Mouse (Mus musculus) limb, embryonic 10.5 days (tissue): Measurements from ENCODE around the gene Rita1. TPM values are rescaled to one million over a fixed set of nuclear protein-coding genes. Genes with fewer than 3 reads are reported as not detected.
A peak's percentile ranks its signal among the peaks of the same experiment; 100 is the strongest.

Experiments used
- DNase-seq: peaks from one replicate; pipeline ENCODE4 v3.0.0-alpha.2; 2017; ENCODE audit warnings: low spot score
- H3K27ac ChIP-seq: fragments of 300-500 bp; sonication (generic); 2 replicates; pipeline ENCODE4 v1.5.1; 2016; ENCODE audit warnings: mild to moderate bottlenecking
- H3K27me3 ChIP-seq: fragments of 300-500 bp; sonication (generic); 2 replicates; pipeline ENCODE4 v1.6.1; 2016; ENCODE audit warnings: low read depth, mild to moderate bottlenecking; ENCODE audit not compliant: poor library complexity, severe bottlenecking
- H3K36me3 ChIP-seq: fragments of 300-500 bp; sonication (generic); 2 replicates; pipeline ENCODE4 v1.6.1; 2016; ENCODE audit warnings: mild to moderate bottlenecking, moderate library complexity
- H3K4me1 ChIP-seq: fragments of 300-500 bp; sonication (generic); 2 replicates; pipeline ENCODE4 v1.6.1; 2016
- H3K4me3 ChIP-seq: fragments of 300-500 bp; sonication (generic); 2 replicates; pipeline ENCODE4 v1.5.1; 2016; ENCODE audit warnings: mild to moderate bottlenecking, moderate library complexity
- H3K9me3 ChIP-seq: fragments of 300-500 bp; sonication (generic); replicated peaks from 2 replicates; pipeline ENCODE4 v1.6.1; 2016; ENCODE audit warnings: mild to moderate bottlenecking
- WGBS: fragments of 180-500 bp; shearing (Covaris S2); methylation state at CpG from one replicate; pipeline ENCODE4 v1.1.7; 2016; 5-methylcytosine and 5-hydroxymethylcytosine counted together
- polyA plus RNA-seq: library from polyadenylated mRNA; unstranded; fragments of >200 nt; fragmentation: Nextera tagmentation; extraction: Ambion mirVana; gene quantifications from 2 replicates; pipeline ENCODE4 v1.2.1, GENCODE M21; 2016

The Rita1 gene
- polyA plus RNA-seq, 1 experiment from 2014 or later, result 19.5 TPM

- Histone ChIP-seq H3K27me3 (0 out of 2 replicates have a peak, but pooled peaks cover 8% of the 10 kb centered on the region), H3K27ac (peak overlapping the region; percentile 87; the same call in 1 of the 2 replicates)
- DNase-seq, result no peak
Measured at GRCm38 (mm10) chr5:120587616-120587926, 24.8 kb downstream of the Rita1 start.

GRCm38 (mm10) chr5:120586741-120587615 lies 25.4 kb downstream of the Rita1 start:
- WGBS, result 12% methylated on average over 17 of the region's 17 CpGs
- H3K27ac ChIP-seq, result peak overlapping the region; percentile 87; the same call in 1 of the 2 replicates
- H3K4me3 ChIP-seq, result peak overlapping the region; percentile 84
- H3K36me3 ChIP-seq, result peaks cover 27% of the 10 kb centered on the region
- peaks cover 42% of the 10 kb centered on the region for H3K4me1 ChIP-seq
- 0 out of 2 replicates have a peak, but pooled peaks cover 8% of the 10 kb centered on the region for H3K27me3 ChIP-seq
- H3K9me3 ChIP-seq, result no peaks in the 10 kb centered on the region
- no peak for DNase-seq

More at GRCm38 (mm10) chr5:120587616-120587926, 24.8 kb downstream of the Rita1 start:
- Histone ChIP-seq H3K36me3 (peaks cover 23% of the 10 kb centered on the region), H3K4me3 (peak overlapping the region; percentile 84), H3K4me1 (peaks cover 39% of the 10 kb centered on the region), H3K9me3 (no peaks in the 10 kb centered on the region)
- WGBS, result 31% methylated on average over 9 of the region's 9 CpGs

GRCm38 (mm10) chr5:120584968-120585367 lies 27.4 kb downstream of the Rita1 start:
- Histone ChIP-seq H3K9me3 (no peaks in the 10 kb centered on the region), H3K27ac (no peak overlapping the region), H3K27me3 (0 out of 2 replicates have a peak, but pooled peaks cover 8% of the 10 kb centered on the region), H3K36me3 (peaks cover 43% of the 10 kb centered on the region), H3K4me3 (no peak overlapping the region), H3K4me1 (peaks cover 57% of the 10 kb centered on the region)
- no peak for DNase-seq
- WGBS, result 40% methylated on average over 15 of the region's 15 CpGs

- Histone ChIP-seq H3K27me3 (0 out of 2 replicates have a peak, but pooled peaks cover 8% of the 10 kb centered on the region), H3K4me1 (peaks cover 66% of the 10 kb centered on the region), H3K4me3 (no peak overlapping the region), H3K36me3 (peaks cover 45% of the 10 kb centered on the region), H3K9me3 (no peaks in the 10 kb centered on the region), H3K27ac (no peak overlapping the region)
- 94% methylated on average over 4 of the region's 4 CpGs for WGBS
- no peak for DNase-seq
Measured at GRCm38 (mm10) chr5:120583511-120583910, 28.9 kb downstream of the Rita1 start.

- Histone ChIP-seq H3K27me3 (0 out of 2 replicates have a peak, but pooled peaks cover 6% of the 10 kb centered on the region), H3K4me3 (no peak overlapping the region), H3K4me1 (peaks cover 66% of the 10 kb centered on the region), H3K36me3 (peaks cover 45% of the 10 kb centered on the region), H3K9me3 (no peaks in the 10 kb centered on the region), H3K27ac (0 out of 2 replicates have a peak overlapping the region, but pooled peaks have one; percentile 12)
- no peak for DNase-seq
- 86% methylated on average over 9 of the region's 9 CpGs for WGBS
Measured at GRCm38 (mm10) chr5:120582002-120582401, 30.4 kb downstream of the Rita1 start.

- H3K9me3 ChIP-seq, result no peaks in the 10 kb centered on the region
- no peaks in the 10 kb centered on the region for H3K27me3 ChIP-seq
- H3K4me3 ChIP-seq, result no peak overlapping the region
- H3K4me1 ChIP-seq, result peaks cover 61% of the 10 kb centered on the region
- DNase-seq, result no peak
- 89% methylated on average over 26 of the region's 26 CpGs for WGBS
- H3K36me3 ChIP-seq, result peaks cover 45% of the 10 kb centered on the region
- H3K27ac ChIP-seq, result peak overlapping the region; percentile 73
Measured at GRCm38 (mm10) chr5:120579898-120580626, 32.3 kb downstream of the Rita1 start.

- peaks cover 39% of the 10 kb centered on the region for H3K36me3 ChIP-seq
- WGBS, result 54% methylated on average over 26 of the region's 26 CpGs
- peaks cover 63% of the 10 kb centered on the region for H3K4me1 ChIP-seq
- no peak overlapping the region for H3K4me3 ChIP-seq
- no peaks in the 10 kb centered on the region for H3K9me3 ChIP-seq
- H3K27ac ChIP-seq, result peak overlapping the region; percentile 73
- H3K27me3 ChIP-seq, result no peaks in the 10 kb centered on the region
- DNase-seq, result peak; percentile 40
Measured at GRCm38 (mm10) chr5:120579211-120579897, 33.0 kb downstream of the Rita1 start.

- H3K9me3 ChIP-seq, result no peaks in the 10 kb centered on the region
- no peaks in the 10 kb centered on the region for H3K27me3 ChIP-seq
- peaks cover 66% of the 10 kb centered on the region for H3K4me1 ChIP-seq
- WGBS, result 43% methylated on average over 12 of the region's 12 CpGs
- peak overlapping the region; percentile 73 for H3K27ac ChIP-seq
- H3K36me3 ChIP-seq, result peaks cover 31% of the 10 kb centered on the region
- no peak overlapping the region; the same call in 1 of the 2 replicates for H3K4me3 ChIP-seq
- DNase-seq, result peak; percentile 59
Measured at GRCm38 (mm10) chr5:120578504-120579081, 33.8 kb downstream of the Rita1 start.

- 39% methylated on average over 10 of the region's 10 CpGs for WGBS
Measured at GRCm38 (mm10) chr5:120577935-120578441, 34.4 kb downstream of the Rita1 start.

GRCm38 (mm10) chr5:120576781-120577301 lies 35.5 kb downstream of the Rita1 start:
- WGBS, result 82% methylated on average over 11 of the region's 11 CpGs
- H3K9me3 ChIP-seq, result no peaks in the 10 kb centered on the region
- peaks cover 17% of the 10 kb centered on the region for H3K36me3 ChIP-seq
- no peak overlapping the region for H3K4me3 ChIP-seq
- no peaks in the 10 kb centered on the region for H3K27me3 ChIP-seq
- peak overlapping the region; percentile 42; the same call in 1 of the 2 replicates for H3K27ac ChIP-seq
- DNase-seq, result no peak
- H3K4me1 ChIP-seq, result peaks cover 67% of the 10 kb centered on the region

More at GRCm38 (mm10) chr5:120577935-120578441, 34.4 kb downstream of the Rita1 start:
- Histone ChIP-seq H3K4me1 (peaks cover 66% of the 10 kb centered on the region), H3K27me3 (no peaks in the 10 kb centered on the region), H3K36me3 (peaks cover 25% of the 10 kb centered on the region), H3K9me3 (no peaks in the 10 kb centered on the region), H3K4me3 (no peak overlapping the region), H3K27ac (peak overlapping the region; percentile 73)
- peak; percentile 41 for DNase-seq

- DNase-seq, result no peak
- Histone ChIP-seq H3K27me3 (no peaks in the 10 kb centered on the region), H3K9me3 (no peaks in the 10 kb centered on the region), H3K27ac (no peak overlapping the region), H3K4me3 (no peak overlapping the region), H3K36me3 (no peaks in the 10 kb centered on the region), H3K4me1 (peaks cover 70% of the 10 kb centered on the region)
- 66% methylated on average over 10 of the region's 10 CpGs for WGBS
Measured at GRCm38 (mm10) chr5:120574469-120575063, 37.8 kb downstream of the Rita1 start.
